Mouse (Mus musculus) stomach, embryonic 16.5 days (tissue): ENCODE results near the gene Ubr7. TPM values are rescaled to one million over a fixed set of nuclear protein-coding genes. Genes with fewer than 3 reads are reported as not detected.

ENCODE experiments used
- ATAC-seq: fragments of 200-750 bp; cut with Nextera tagmentation; 2 replicates; pipeline ENCODE4 v1.8.0; 2017; ENCODE audit warnings: moderate number of reproducible peaks, moderate TSS enrichment; ENCODE audit not compliant: insufficient read depth, low FRiP score
- H3K27ac ChIP-seq: fragments of 300-500 bp; sonication (generic); 2 replicates; pipeline ENCODE4 v1.5.1; 2014; ENCODE audit warnings: low read length
- H3K27me3 ChIP-seq: fragments of 300-500 bp; sonication (generic); 2 replicates; pipeline ENCODE4 v1.6.1; 2014; ENCODE audit warnings: low read length, control low read depth, mixed read lengths; ENCODE audit not compliant: control insufficient read depth, insufficient read depth
- H3K36me3 ChIP-seq: fragments of 300-500 bp; sonication (generic); 2 replicates; pipeline ENCODE4 v1.6.1; 2014; ENCODE audit warnings: low read length; ENCODE audit not compliant: control insufficient read depth, insufficient read depth
- H3K4me1 ChIP-seq: fragments of 300-500 bp; sonication (generic); 2 replicates; pipeline ENCODE4 v1.6.1; 2014; ENCODE audit warnings: low read length, control low read depth, mixed read lengths; ENCODE audit not compliant: control insufficient read depth, insufficient read depth
- H3K4me2 ChIP-seq: fragments of 300-500 bp; sonication (generic); 2 replicates; pipeline ENCODE4 v1.6.1; 2014; ENCODE audit warnings: low read depth, low read length, mixed read lengths
- H3K4me3 ChIP-seq: fragments of 300-500 bp; sonication (generic); replicated peaks from 2 replicates; pipeline ENCODE4 v1.5.1; 2014; ENCODE audit warnings: mild to moderate bottlenecking, low read length
- H3K9ac ChIP-seq: fragments of 300-500 bp; sonication (generic); 2 replicates; pipeline ENCODE4 v1.6.1; 2014; ENCODE audit warnings: low read length
- H3K9me3 ChIP-seq: fragments of 300-500 bp; sonication (generic); replicated peaks from 2 replicates; pipeline ENCODE4 v1.6.1; 2016; ENCODE audit warnings: low read length, control low read depth; ENCODE audit not compliant: control insufficient read depth
- WGBS: fragments of 180-500 bp; shearing (Covaris S2); extraction: QIAGEN DNeasy Blood & Tissue Kit; methylation state at CpG from one replicate; pipeline ENCODE4 v1.1.7; 2014; 5-methylcytosine and 5-hydroxymethylcytosine counted together
- polyA plus RNA-seq: library from polyadenylated mRNA; unstranded; fragments of >200 nt; fragmentation: Nextera tagmentation; extraction: Ambion mirVana; gene quantifications from 2 replicates; pipeline ENCODE4 v1.2.1, GENCODE M21; 2015

Ubr7 gene
- 34.7 and 36.3 TPM in 2 replicates for polyA plus RNA-seq

DNA sequence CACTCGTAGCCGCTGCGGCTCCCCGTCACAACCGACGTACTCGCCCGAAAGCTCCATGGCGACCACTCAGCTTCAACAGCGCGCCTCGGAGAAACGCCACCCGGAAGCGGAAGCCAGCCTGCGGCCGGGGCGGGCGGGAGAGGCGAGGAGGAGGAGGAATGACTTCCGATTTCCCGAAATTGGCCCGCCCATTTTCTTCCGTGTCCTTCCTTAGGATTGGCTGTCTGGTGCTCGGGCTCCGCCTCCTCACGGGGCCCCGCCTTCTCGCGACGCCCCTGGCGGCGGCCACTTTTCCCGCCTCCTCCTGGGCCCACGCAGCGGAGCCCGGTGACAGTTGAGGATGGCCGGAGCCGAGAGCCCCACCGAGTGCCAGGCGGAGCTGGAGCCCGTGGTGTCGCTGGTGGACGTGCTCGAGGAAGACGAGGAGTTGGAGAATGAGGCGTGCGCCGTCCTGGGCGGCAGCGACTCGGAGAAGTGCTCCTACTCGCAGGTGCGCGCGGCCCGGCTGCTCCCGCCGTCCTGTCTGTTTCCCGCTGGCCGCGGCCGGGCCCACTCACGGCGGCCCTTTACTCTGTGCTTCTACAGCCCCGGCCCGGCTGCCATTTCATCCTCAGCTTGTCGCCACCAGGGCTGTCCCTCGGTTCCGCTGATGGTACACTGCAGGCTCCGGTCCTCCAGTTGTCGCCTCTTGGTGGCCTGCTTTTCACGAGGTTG lies at the start of gene Ubr7, which contains the start of the genes Gm28051 and Gon7:
Gene Ubr7 (plus strand): TSS at position 279 of the 714 bp plus-strand sequence.
Gene Gm28051 (minus strand): TSS at position 77 of the 714 bp plus-strand sequence.
Gene Gon7 (minus strand): TSS at position 115 of the 714 bp plus-strand sequence.
- Histone ChIP-seq H3K27ac (peak within 1 kb of the TSS; percentile 93), H3K4me1 (peaks cover 17% of the 10 kb centered on the region), H3K4me3 (peak within 1 kb of the TSS; percentile 80), H3K9me3 (no peaks in the 10 kb centered on the region), H3K9ac (peak within 1 kb of the TSS; percentile 85), H3K4me2 (peak within 1 kb of the TSS; percentile 89), H3K36me3 (peaks cover 3% of the 10 kb centered on the region; the same call in 1 of the 2 replicates), H3K27me3 (no peaks in the 10 kb centered on the region)
- WGBS, result under 1% methylated on average over 73 of the region's 73 CpGs
- ATAC-seq, result peak; percentile 98

DNA sequence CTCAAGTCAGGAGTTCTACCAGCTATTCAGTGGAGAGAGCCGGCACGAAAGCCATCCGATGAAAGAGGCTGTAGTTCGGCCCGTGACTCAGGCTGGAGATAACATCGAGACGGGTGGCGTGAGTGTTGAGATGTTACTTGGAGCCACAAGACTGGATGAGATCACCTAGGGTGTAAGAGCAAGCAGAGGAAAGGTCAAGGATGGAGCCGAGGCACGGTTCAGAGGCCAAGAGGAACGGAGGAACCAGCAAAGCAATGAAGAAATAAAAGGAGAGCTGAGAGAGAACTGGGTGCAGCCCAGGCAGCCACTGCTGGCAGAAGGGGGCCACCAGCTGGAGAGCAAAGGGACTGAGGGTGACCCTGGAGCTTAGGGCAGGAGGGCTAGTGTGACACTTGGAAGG lies 49.5 kb upstream of the Ubr7 start:
- no peak for ATAC-seq
- Histone ChIP-seq H3K4me2 (no peak overlapping the region), H3K27me3 (no peaks in the 10 kb centered on the region), H3K4me1 (peaks cover 18% of the 10 kb centered on the region), H3K4me3 (no peak overlapping the region), H3K9ac (peak overlapping the region; percentile 22; the same call in 1 of the 2 replicates), H3K27ac (peak overlapping the region; percentile 36; the same call in 1 of the 2 replicates), H3K9me3 (no peaks in the 10 kb centered on the region), H3K36me3 (no peaks in the 10 kb centered on the region)
- WGBS, result 68% methylated on average over 11 of the region's 11 CpGs

- H3K9me3 ChIP-seq, result no peaks in the 10 kb centered on the region
- H3K27ac ChIP-seq, result no peak overlapping the region
- H3K27me3 ChIP-seq, result no peaks in the 10 kb centered on the region
- WGBS, result 78% methylated on average over 5 of the region's 5 CpGs
- H3K9ac ChIP-seq, result no peak overlapping the region
- ATAC-seq, result no peak
- H3K36me3 ChIP-seq, result no peaks in the 10 kb centered on the region
- peaks cover 9% of the 10 kb centered on the region for H3K4me1 ChIP-seq
- H3K4me3 ChIP-seq, result no peak overlapping the region
- H3K4me2 ChIP-seq, result no peak overlapping the region
Observed at GRCm38 (mm10) chr12:102709896-102710295, 47.9 kb upstream of the Ubr7 start.

- Histone ChIP-seq H3K27ac (no peak overlapping the region), H3K36me3 (no peaks in the 10 kb centered on the region), H3K27me3 (no peaks in the 10 kb centered on the region), H3K9me3 (no peaks in the 10 kb centered on the region), H3K4me1 (peaks cover under 1% of the 10 kb centered on the region), H3K9ac (no peak overlapping the region), H3K4me2 (no peak overlapping the region), H3K4me3 (no peak overlapping the region)
- WGBS, result 66% methylated on average over 4 of the region's 4 CpGs
- no peak for ATAC-seq
Observed at GRCm38 (mm10) chr12:102710851-102711375, 46.9 kb upstream of the Ubr7 start.

DNA sequence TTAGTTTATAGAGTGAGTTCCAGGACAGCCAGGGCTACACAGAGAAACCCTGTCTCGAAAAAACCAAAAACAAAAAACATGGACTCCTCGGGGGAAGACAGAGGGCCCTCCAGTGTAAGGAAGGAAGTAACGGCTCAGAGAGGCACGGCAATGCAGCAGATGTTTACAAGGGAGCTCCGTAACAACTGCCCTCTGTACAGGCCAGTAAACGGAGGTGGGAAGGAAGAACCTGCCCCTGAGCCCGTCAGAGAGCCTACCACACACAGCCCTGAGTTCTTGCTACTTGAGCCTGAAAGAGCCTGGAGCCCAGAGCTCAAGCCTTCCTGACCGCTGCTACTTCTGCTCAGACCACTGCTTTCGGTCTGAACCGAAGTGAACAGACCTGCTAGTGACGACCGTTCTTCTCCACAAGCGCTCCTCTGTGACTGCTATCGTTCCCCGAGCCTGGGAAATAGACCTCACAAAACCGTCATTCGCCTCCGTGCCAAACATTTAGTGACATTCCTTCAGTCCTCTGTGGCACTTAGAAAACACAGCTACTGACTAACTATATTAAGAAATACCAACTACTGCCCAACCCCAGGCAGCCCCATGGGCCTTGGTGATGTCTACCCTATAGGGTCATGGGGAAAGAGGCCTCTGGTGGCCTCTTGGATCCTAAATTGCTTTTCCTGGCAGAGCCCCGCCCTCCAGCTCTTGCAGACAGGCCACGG lies 44.5 kb upstream of the Ubr7 start:
- H3K9ac ChIP-seq, result no peak overlapping the region
- ATAC-seq, result no peak
- no peak overlapping the region for H3K4me3 ChIP-seq
- no peaks in the 10 kb centered on the region for H3K36me3 ChIP-seq
- H3K27ac ChIP-seq, result no peak overlapping the region
- H3K27me3 ChIP-seq, result no peaks in the 10 kb centered on the region
- WGBS, result 65% methylated on average over 20 of the region's 20 CpGs
- no peaks in the 10 kb centered on the region for H3K9me3 ChIP-seq
- no peaks in the 10 kb centered on the region for H3K4me1 ChIP-seq
- H3K4me2 ChIP-seq, result no peak overlapping the region

- no peak overlapping the region for H3K9ac ChIP-seq
- no peaks in the 10 kb centered on the region for H3K27me3 ChIP-seq
- H3K36me3 ChIP-seq, result no peaks in the 10 kb centered on the region
- H3K27ac ChIP-seq, result no peak overlapping the region
- no peak for ATAC-seq
- no peaks in the 10 kb centered on the region for H3K4me1 ChIP-seq
- H3K4me3 ChIP-seq, result no peak overlapping the region
- H3K4me2 ChIP-seq, result no peak overlapping the region
- no peaks in the 10 kb centered on the region for H3K9me3 ChIP-seq
- 38% methylated on average over 2 of the region's 2 CpGs for WGBS
Observed at GRCm38 (mm10) chr12:102714116-102714515, 43.7 kb upstream of the Ubr7 start.

GRCm38 (mm10) chr12:102714654-102715395 lies 42.9 kb upstream of the Ubr7 start:
- H3K4me3 ChIP-seq, result no peak overlapping the region
- ATAC-seq, result no peak
- H3K36me3 ChIP-seq, result no peaks in the 10 kb centered on the region
- H3K4me2 ChIP-seq, result no peak overlapping the region
- H3K9me3 ChIP-seq, result no peaks in the 10 kb centered on the region
- no peak overlapping the region for H3K27ac ChIP-seq
- H3K9ac ChIP-seq, result no peak overlapping the region
- no peaks in the 10 kb centered on the region for H3K4me1 ChIP-seq
- no peaks in the 10 kb centered on the region for H3K27me3 ChIP-seq
- WGBS, result 74% methylated on average over 10 of the region's 10 CpGs

DNA sequence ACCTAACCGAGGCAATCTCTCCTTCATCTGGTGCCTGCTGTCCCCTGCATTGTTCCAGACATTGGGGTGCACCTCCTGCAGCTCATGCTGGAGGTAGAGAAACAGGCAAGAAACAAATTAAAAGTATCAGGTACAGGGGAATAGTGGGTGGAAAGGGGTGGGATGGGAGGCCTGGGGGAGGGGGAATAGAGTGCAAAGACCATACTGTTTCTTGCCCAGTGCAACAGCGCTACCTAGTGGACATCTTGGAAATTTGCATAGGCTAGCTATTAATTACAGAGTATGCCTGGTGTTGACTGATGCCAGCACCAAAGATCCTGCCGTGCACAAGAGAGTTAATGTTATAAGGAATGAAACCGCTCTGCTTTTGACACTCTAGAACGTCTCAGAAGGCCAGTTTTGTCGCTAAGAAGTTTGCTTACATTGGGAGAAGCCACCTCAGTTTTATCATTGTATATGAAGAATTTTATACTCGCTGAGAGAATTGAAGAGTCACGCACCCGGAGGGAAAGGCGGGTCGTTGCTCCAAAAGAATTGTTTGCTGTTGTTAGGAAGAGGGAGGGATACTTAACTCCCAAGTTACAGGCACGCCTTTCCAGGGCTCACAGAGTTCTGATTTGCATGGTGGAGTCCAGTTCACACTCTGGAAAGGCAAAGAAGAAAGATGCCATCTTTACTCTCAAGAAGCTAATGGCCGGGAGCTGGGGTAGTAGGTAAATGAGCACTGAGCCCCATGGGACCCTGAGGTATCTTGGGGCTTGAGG lies 38.0 kb upstream of the Ubr7 start:
- peak; percentile 71 for ATAC-seq
- Histone ChIP-seq H3K4me3 (no peak overlapping the region), H3K27me3 (no peaks in the 10 kb centered on the region), H3K4me2 (peak overlapping the region; percentile 39), H3K9ac (0 out of 2 replicates have a peak overlapping the region, but pooled peaks have one; percentile 12), H3K36me3 (no peaks in the 10 kb centered on the region), H3K4me1 (no peaks in the 10 kb centered on the region), H3K9me3 (no peaks in the 10 kb centered on the region), H3K27ac (no peak overlapping the region)
- 20% methylated on average over 13 of the region's 13 CpGs for WGBS
